Mouse (Mus musculus) c-Kit-positive CD71-positive TER-119-negative erythroid progenitor cells, embryonic 14.5 days (primary cell): ENCODE data around the gene Mia2.
"Not testable (repeated sequence)": the region's sequence is repeated elsewhere in the genome, so short reads cannot be mapped to it uniquely, and the experiment has no call there.

Source experiments
- DNase-seq: peaks from one replicate; pipeline ENCODE4 v3.0.0-alpha.2; 2013; ENCODE audit warnings: low read depth

Gene Mia2

DNA sequence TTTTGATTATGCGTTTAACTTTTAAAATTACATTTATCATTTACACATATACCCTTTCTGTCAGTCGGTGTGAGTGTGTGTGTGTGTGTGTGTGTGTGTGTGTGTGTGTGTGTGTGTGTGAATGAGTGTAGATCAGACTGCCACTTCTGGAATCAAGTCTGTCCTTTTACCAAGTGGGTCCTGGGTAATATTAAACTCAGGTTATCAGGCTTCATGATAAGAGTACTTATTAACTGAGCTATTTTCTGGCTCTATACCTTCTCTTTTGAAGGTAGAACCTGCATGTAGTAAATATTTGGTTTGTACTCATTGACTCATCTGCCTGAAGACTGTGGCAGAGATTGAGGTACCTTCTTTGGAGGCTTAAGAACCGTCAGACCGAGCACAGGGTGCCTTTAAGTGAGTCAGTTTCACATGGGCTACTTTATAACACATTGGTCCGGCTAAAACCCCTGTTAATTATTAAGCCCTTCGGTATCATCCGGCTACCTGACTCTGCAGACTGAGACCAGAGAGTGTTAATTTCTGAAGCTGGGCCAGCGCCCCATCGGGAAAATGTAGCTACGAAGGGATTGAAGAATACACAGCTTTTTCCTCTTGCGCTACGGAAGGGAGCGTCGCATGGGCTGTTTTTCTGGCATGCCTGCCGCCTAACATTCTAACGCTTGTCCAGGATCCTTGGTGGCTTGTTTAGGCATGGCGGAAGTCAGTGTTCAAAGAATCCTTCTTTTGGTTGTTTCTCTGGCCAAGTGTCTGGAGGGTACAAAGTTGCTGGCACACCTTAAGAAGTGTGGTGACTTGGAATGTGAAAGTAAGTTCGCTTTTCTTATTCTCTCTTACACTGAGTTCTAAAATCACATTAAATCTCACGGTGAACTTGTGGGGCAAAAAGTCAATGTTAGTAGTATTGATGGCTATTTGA lies at the start of gene Mia2:
Gene Mia2, plus strand, starts transcription at position 696 of the 922 bp plus-strand sequence.
- no peak for DNase-seq

DNA sequence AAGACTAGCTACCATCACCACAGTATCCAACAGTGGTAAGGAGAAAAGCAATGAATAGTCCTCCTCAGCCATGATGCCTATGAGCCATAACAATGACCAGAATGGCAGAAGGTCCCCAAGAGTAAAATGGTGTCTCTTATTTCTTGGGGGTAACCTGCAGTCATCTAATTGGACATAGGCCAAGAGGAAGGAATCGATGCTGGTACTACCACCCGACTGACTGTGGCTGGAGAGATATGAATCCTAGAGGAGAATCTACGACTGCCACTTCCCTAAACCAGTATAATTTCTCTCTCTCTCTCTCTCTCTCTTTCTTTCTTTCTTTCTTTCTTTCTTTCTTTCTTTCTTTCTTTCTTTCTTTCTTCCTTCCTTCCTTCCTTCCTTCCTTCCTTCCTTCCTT lies 43.1 kb upstream of the Mia2 start:
- DNase-seq: no peak

DNA sequence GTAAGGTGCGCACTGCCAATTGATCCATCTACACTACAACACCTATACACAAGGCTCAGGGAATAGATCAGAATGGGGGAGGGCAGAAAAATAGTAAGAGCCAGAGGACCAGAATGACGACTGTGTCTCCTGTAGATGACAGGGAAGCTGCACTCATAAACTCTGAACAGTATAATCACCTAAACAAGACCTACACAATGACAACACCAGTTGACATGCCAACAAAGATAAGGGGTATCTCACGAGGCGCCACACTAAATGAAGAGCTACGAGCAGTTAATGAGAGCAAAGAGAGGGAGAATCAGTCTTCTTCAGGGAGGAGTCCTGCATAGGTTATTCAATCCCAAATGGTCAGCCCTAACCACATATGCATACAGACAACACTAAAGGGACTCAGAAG lies 42.4 kb upstream of the Mia2 start:
- DNase-seq: no peak

DNA sequence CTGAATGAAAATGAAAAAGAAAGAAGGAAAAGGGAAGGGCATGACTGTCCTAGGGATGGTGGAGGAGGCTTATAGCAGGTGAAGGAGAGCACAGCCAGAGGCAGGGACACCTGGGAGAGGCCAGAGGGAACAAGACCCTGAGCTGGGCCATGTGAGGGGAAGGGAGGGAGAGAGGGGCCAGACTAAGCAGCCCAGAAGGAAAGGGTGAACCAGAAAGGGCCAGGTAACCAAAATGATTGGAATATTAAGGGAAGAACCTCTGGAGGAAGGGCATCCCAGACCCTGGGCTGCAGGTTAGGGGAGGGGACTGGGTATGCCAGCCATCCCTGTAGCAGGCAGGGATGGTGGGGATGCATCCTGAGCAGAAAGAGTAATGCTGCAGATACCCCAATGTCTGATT lies 41.6 kb upstream of the Mia2 start:
- no peak for DNase-seq

DNA sequence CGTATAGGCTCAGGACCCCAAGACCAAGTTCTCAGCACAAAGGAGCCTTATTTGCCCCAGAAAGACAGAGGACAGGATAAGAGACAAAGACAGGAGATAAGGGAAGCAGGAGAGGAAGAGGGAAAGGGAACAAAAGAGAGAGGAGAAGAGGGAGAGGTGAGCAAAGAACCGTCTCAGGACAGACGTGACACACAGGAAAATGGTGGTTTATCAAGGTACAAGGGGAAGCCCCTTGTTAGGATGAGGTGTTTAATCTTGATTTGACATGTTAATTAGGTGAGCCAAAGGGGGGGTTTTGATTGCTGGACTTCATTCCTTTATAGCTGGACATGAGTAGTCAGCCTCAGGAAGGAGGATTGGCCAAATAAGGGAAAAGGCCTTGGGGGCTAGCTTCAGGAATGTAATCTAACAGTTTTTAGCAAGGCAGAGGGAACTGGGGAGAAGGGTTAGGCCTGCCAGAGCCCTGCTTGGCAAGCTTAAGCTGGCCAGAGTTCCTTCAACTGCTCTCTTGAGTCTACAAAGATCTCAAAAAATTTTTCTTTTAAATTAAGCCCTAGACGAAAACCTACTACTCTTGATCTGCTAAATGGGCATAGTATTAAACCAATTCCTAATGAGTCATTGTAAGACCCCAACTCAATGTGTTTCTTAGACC lies 40.3 kb upstream of the Mia2 start:
- no peak for DNase-seq

DNA sequence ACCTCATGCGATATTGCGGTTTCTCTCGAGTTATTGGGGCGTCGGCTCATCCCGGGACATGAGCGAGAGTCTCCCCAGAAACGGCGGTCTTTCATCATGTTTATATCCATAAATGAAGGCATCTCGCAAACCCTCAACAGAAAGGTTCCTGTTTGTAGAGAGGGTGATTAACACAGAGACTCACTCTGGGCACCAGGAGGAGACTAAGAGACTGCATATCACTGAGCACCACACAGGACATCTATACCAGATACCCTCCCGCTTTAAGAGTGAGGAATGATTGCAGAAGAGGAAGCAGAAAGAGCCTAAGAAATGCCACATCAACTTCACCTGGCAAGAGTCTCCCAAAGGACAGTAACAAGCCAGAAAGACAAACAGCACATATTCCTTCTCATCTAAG lies 39.4 kb upstream of the Mia2 start:
- DNase-seq: no peak

DNA sequence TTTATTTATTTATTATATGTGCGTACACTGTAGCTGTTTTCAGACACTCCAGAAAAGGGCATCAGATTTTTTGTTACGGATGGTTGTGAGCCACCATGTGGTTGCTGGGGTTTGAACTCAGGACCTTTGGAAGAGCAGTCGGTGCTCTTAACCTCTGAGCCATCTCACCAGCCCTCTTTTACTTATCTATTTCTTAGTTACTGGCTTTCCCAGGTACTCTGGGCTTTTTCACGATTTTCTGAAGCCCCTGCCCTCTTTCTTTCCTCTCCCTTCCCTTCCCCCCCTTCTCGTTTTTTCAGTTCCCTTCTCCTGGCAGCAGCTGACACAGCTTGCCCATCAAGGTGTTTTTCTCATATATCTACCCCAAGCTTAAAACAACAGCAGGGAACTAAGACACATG lies 37.4 kb upstream of the Mia2 start:
- DNase-seq: not testable (repeated sequence)

DNA sequence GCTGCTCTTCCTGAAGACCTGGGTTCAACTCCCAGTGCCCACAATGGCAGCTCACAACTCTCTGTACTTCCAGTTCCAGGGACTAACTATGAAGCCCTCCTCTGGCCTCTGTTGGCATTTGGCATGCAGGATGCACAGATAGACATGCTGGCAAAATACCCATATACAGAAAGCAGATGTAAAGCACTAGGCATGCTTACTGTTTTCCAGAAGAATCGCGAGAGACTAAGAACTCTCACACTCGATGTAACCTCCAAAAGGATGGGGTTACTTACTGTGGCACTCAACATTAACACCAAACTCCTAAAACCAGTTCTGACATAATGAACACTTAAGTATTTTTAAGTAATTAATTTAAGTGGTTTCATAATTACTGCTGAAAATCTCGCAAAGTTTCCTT lies 35.3 kb upstream of the Mia2 start:
- no peak for DNase-seq

DNA sequence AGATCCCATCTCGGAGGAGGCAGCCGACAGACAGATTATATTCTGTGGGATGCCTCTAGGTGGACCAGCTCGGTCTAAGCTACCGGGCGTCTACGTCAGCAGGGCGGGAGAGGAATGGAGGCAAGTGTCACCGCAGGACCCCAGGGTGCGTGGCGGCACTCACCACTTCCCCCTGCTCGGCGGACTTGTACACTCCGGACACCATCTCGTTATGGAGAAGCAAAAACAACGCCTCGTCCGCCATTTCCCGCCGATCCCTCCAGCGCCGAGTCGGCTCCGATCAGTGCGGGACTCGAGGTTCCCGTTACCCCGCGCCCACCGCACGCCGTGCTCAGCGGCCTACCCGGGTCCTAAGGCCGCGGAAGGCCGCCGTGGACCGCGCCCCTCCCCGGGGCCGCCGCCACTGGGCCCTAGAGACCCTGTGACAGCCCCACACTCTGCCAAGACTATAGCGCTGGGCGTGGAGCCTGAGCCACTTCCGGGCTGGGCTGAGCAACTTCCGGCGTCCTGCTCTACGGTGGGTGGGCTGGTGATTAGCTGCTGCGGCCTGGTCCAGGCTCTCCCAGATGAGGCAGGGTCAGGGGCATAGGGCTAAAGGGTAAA lies 34.5 kb upstream of the Mia2 start, which contains the start of gene Trappc6b:
Gene Trappc6b, minus strand, starts transcription at position 480 of the 603 bp plus-strand sequence.
- peak; percentile 52 for DNase-seq

DNA sequence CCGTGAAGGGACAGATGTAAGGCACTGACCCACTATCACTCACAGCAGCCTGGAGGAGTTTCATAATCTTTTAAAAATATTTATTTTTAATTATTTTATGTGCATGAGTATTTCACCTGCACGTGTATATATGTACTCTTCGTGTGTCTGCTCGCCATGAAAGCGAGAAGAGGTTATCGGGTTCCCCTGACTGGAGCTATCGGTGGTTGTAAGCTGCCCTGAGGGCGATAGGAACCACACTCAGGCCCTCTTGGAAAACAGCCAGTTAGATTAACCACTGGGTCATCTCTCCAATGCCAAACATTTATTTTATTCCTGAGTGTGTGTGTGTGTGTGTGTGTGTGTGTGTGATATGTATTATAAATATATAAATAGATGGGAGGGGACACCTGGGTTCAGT lies 30.8 kb upstream of the Mia2 start:
- DNase-seq: no peak

DNA sequence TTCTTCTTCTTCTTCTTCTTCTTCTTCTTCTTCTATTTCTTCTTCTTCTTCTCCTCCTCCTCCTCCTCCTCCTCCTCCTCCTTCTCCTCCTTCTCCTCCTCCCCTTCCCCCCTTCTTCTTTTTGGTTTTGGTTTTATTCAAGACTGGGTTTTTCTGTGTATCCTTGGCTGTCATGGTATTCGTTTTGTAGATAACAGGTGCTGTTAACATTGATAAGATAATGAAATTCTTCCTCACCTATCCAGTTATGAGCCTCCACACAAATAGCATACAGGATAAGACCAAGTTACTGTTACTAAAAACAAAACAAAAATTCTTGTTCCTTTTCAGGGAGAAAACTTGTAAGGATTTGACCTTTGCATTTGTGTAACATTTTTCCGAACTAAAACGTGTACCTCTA lies 29.8 kb upstream of the Mia2 start:
- no peak for DNase-seq

DNA sequence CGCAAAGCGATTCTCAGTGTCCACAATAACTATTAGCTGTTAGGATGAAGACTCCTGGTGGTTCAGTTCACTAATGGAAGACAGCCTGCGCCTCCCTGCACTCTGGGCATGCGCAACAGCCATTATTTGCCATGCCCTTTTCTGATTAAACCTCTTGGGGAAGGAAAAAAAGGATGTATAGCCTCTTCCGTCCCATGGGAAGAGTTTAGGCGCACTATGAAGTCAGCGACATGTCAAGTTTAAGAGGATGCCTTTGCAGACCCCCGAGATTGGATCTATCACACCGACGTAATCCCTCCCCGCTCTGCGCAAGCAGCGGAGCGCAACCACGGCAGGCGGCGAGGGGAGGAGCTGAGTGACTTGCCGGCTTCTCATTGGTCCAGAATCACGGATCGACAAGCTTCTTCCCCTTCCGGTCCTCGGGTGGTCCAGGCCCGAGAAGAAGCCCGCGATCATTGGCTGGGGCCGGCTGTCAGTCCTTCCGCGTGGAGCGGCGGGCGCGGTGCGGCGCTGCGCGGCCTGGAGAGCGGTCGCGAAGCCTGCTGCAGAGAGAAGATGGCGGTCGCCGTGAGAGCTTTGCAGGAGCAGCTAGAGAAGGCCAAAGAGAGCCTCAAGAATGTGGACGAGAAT lies 29.0 kb upstream of the Mia2 start, which contains the start of gene Pnn:
Gene Pnn, plus strand, starts transcription at position 437 of the 630 bp plus-strand sequence.
- DNase-seq: peak; percentile 93

DNA sequence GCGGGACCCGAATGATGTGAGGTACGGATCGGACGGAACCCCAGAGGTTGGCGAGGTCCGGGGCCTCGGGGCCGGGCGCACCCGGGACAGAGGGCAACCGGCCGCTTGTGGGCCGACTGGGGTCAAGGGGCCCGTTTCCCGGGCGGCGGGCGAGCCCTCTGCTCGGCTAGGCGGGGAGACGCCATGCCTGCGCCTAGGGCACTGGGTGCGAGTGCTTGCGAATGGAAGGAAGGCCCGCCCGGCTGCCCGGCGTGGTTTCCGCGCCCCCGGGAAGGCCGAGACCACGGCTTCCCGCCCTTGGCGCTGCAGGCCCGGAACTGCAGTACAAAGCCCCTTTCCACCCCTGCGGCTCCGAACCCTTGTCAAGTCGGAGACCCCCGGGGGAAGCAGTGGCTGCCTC lies 28.5 kb upstream of the Mia2 start:
- DNase-seq: no peak

DNA sequence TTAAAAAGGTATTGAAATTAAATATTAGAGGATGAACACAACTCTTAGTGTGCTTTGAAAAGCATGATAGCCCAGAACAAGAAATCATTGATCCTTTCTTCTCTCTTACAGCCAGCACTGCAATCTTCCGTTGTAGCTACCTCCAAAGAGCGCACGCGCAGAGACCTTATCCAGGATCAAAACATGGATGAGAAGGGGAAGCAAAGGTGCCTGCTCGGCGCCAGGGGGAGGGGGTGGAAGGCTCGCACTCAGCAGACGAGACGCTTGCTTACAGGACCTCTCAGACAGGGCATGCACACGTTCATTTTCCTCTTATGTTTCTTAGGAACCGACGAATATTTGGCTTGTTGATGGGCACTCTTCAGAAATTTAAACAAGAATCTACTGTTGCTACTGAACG lies 26.8 kb upstream of the Mia2 start:
- no peak for DNase-seq

DNA sequence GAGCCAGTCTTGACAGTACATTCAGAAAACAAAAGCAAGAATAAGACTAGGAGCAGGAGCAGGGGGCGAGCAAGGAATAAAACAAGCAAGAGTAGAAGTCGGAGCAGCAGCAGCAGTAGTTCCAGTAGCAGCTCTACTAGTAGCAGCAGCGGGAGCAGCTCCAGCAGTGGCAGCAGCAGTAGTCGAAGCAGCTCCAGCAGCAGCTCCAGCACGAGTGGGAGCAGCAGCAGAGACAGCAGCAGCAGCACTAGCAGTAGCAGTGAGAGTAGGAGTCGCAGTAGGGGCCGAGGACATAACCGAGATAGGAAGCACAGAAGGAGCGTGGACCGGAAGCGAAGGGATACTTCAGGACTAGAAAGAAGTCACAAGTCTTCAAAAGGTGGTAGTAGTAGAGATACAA lies 23.3 kb upstream of the Mia2 start:
- DNase-seq: no peak

DNA sequence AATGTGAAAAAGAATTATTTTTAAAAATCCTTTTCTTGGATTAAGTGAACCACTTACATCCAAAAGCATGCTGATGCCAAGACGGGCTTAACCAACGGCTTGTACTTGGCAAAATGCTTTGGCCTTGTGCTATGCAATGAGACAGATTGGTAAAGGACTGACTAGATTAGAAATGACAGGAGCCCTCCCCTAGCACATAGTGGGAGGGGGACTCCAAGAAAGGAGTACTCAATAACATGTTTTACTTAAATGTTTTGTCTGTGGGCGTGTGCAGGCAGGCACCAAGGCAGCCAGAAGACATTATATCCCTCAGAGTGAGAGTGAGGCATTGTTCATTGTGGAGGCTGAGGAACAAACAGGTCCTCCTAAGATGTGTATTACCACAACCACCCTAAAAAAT lies 21.5 kb upstream of the Mia2 start:
- DNase-seq: no peak

DNA sequence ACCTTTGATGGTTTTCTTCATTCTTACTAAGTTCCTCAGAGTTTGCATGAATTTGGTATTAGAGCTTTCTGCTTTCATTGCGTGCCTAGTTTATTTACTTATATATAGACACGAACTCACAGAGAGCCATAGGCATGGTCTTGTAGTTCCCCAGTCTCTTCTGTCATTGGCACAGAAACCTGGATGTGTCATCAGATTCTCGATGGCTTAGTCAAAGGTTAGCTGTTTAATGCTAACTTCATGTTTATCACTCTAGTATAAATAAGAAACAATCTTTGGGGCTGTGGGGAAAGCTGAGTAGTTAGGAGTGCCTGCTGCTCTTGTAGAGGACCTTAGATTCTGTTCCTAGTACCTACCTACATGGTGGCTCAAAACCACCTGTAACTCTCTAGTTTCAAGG lies 18.6 kb upstream of the Mia2 start:
- no peak for DNase-seq

DNA sequence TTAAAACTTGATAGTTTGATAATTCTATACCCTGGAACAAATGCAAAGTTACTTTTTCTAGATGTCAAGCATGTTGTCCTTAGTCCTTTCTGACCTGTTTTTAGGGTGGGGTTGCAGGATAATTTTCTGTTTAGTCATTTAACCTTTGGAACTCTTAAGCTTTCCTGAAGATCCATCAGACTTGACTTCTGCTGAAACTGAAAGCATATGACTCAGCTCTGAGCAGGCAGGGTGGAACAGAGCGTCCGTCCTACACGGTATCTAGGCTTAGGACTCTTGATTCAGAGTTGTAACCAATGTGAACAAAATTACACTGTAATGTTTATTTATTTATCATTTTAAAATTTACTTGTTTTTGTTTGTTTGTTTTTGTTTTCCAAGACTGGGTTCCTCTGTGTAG lies 17.7 kb upstream of the Mia2 start:
- no peak for DNase-seq

DNA sequence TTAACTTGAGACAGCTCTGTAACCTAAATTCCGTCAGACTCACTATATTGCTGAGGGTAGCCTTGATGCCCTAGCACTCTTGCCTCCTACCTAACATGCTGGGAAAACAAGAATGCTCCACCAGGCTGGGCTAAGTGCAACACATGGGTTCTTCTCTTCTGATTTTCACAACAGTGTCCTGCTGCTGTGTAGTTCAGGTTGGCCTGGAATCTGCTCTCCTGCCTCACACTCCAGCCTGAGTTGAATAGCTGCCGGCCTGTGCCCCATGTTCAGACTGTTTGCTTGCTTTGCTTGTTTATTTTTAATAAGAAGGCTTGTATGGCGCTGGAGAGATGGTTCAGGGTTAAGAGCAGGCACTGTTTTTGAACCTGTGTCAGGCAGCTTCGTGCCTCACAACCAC lies 15.1 kb upstream of the Mia2 start:
- no peak for DNase-seq

DNA sequence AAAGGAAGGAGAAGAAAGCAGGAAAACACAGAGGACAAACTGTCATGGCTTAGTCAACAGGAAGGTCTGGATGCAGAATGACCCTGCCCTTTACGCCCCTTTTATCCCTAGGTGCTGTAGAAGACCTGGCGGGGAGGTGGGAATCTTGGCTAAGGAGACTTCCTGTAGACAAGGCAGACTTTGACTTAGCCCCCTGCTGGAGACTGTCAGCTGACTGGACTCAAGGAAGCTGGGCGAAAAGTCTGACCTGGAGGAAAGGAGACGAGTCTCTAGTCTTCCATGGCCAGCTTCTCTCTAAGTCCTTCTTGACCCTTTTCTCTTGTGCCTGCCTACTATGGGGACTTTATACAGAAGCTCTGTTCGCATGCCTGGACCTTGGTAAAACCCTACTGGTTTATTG lies 11.2 kb upstream of the Mia2 start:
- no peak for DNase-seq

DNA sequence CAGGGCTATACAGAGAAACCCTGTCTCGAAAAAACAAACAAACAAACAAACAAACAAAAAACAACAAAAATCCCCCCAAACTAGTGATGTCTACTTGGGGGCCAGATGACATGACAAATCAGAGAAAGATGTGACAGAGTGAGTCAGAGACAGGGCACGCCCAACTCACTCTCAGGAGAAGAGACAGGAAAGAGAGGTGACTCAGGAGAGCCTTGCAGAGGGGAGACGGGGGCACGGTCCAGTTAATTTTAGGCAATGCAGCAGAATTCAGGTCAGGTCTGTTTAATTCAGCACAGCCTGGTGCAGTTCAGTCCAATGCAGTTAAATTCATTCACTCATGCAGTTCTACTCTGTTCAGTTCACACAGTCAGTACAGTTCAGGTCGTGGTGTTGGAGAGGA lies 9.4 kb upstream of the Mia2 start:
- no peak for DNase-seq

DNA sequence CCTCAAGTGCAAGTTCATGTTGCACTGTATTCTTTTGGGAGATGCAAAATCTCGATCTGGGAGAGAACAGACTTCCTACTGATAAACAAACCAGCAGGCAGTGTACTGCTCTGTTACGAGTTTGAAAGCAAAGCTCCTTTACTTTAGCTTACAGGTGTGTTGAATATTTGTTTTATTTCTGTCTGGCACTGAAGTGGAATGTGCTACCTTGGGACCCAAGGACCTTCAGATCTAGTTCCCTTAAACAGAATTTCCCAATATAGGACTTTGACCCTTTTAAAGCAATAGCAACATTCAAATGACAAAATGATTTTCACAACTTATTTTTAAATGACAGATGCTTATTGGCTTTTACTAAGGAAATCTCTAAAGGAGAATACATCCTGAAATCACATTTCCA lies 2.1 kb upstream of the Mia2 start:
- DNase-seq: no peak

DNA sequence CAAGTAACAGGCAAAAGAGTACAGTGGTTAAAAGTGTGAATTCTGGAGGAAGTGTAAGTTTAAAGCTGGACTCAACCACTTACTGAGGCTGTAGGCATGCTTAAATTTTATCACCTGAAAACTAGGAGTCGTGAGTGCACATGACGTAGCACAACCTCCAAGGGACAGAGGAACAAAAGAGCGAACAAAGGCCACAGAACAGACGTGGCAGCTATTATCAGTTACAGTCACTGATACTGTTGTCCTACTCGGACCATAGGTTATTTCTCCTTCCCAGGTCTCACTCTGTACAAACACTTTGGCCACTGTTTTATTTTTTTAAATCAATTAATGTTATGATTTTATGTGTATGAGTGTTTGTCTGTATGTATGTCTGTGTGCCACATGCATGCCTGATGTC lies 9.2 kb downstream of the Mia2 start:
- DNase-seq: no peak
